ENCODE assay signal across 13 mouse cellular contexts in genomic region chr7:80158496-80159268, GRCm38 (mm10).
"Had no signal": no experiment of that assay in that cellular context is flagged by ENCODE, and none has a peak within 500 bp of the region (broad histone marks: within the 10 kb centered on the region; RNA-seq: fewer than 3 reads in every experiment).

No protein-coding gene starts in this region.

- H3K27ac ChIP-seq: limb, embryonic 10.5 days; midbrain, embryonic 10.5 days; neural tube, embryonic 12.5 days had no signal

- H3K4me3 ChIP-seq: limb, embryonic 10.5 days; liver, embryonic 12.5 days; midbrain, embryonic 10.5 days; neural tube, embryonic 12.5 days; stomach, embryonic 15.5 days had no signal

- H3K27me3 ChIP-seq: neural tube, embryonic 12.5 days; stomach, embryonic 15.5 days had no signal

- DNase-seq: kidney, postnatal 14 days; lung, adult 2 months; lung, postnatal 4 days; midbrain, embryonic 14.5 days; right cerebral cortex, postnatal 4 days; thymus, adult 2 months; thymus, postnatal 25 days had no signal

- H3K4me2 ChIP-seq: liver, embryonic 12.5 days; neural tube, embryonic 12.5 days; stomach, embryonic 15.5 days had no signal

- H3K9ac ChIP-seq: liver, embryonic 12.5 days; neural tube, embryonic 12.5 days; stomach, embryonic 15.5 days had no signal

- H3K36me3 ChIP-seq: limb, embryonic 10.5 days; liver, embryonic 12.5 days; midbrain, embryonic 10.5 days; neural tube, embryonic 12.5 days; stomach, embryonic 15.5 days had no signal

- ATAC-seq: liver, embryonic 12.5 days; lung, postnatal 0 days had no signal

- H3K9me3 ChIP-seq: limb, embryonic 10.5 days; liver, embryonic 12.5 days; midbrain, embryonic 10.5 days; neural tube, embryonic 12.5 days; stomach, embryonic 15.5 days had no signal
